Mouse (Mus musculus) kidney, adult 18-20 months (tissue): ENCODE data around the gene Alkbh4.
"Not testable (repeated sequence)": the region's sequence is repeated elsewhere in the genome, so short reads cannot be mapped to it uniquely, and the experiment has no call there.

ENCODE experiments used
- DNase-seq: peaks from one replicate; pipeline ENCODE4 v3.0.0; 2021

Alkbh4 gene

GRCm38 (mm10) chr5:136143161-136143755 lies 7.3 kb downstream of the Alkbh4 start:
- no peak for DNase-seq

- DNase-seq, result no peak
Observed at GRCm38 (mm10) chr5:136144606-136145430, 8.9 kb downstream of the Alkbh4 start.

- DNase-seq, result no peak
Observed at GRCm38 (mm10) chr5:136146936-136147335, 11.0 kb downstream of the Alkbh4 start.

GRCm38 (mm10) chr5:136147704-136148103 lies 11.8 kb downstream of the Alkbh4 start:
- no peak for DNase-seq

GRCm38 (mm10) chr5:136149134-136149576 lies 13.2 kb downstream of the Alkbh4 start:
- DNase-seq, result not testable (repeated sequence)

GRCm38 (mm10) chr5:136152365-136152764 lies 16.4 kb downstream of the Alkbh4 start:
- DNase-seq, result no peak

- no peak for DNase-seq
Observed at GRCm38 (mm10) chr5:136155399-136155798, 19.5 kb downstream of the Alkbh4 start.

GRCm38 (mm10) chr5:136160084-136160483 lies 24.1 kb downstream of the Alkbh4 start:
- not testable (repeated sequence) for DNase-seq

- DNase-seq, result no peak
Observed at GRCm38 (mm10) chr5:136163807-136164474, 28.0 kb downstream of the Alkbh4 start.

GRCm38 (mm10) chr5:136165246-136165645 lies 29.3 kb downstream of the Alkbh4 start:
- DNase-seq, result no peak

GRCm38 (mm10) chr5:136167296-136167695 lies 31.4 kb downstream of the Alkbh4 start:
- no peak for DNase-seq

GRCm38 (mm10) chr5:136168071-136168470 lies 32.1 kb downstream of the Alkbh4 start:
- DNase-seq, result no peak

GRCm38 (mm10) chr5:136169626-136170511 lies 33.9 kb downstream of the Alkbh4 start:
- DNase-seq, result peak; percentile 41

- DNase-seq, result peak; percentile 81
Observed at GRCm38 (mm10) chr5:136170512-136171362, 34.8 kb downstream of the Alkbh4 start, which contains the start of gene Orai2. Gene Orai2, minus strand, starts transcription at chr5:136170713.

GRCm38 (mm10) chr5:136171363-136172341 lies 35.7 kb downstream of the Alkbh4 start:
- DNase-seq, result peak; percentile 29

- DNase-seq, result no peak
Observed at GRCm38 (mm10) chr5:136172939-136173338, 37.0 kb downstream of the Alkbh4 start.

GRCm38 (mm10) chr5:136173606-136174463 lies 37.9 kb downstream of the Alkbh4 start:
- peak; percentile 70 for DNase-seq

GRCm38 (mm10) chr5:136179594-136179993 lies 43.6 kb downstream of the Alkbh4 start:
- DNase-seq, result no peak

GRCm38 (mm10) chr5:136181197-136181596 lies 45.3 kb downstream of the Alkbh4 start:
- no peak for DNase-seq
